Mouse (Mus musculus) cerebellum, postnatal 14 days (tissue): Measurements from ENCODE around the gene Adal.
"Not testable (repeated sequence)": the region's sequence is repeated elsewhere in the genome, so short reads cannot be mapped to it uniquely, and the experiment has no call there.

ENCODE experiments used
- DNase-seq, 2 experiments: peaks; one replicate each; pipeline ENCODE4 v3.0.0; 2021; ENCODE audit warnings: mixed read lengths in 2 of 2

Gene Adal

GRCm38 (mm10) chr2:121140018-121140882, at the start of gene Adal, which contains the start of gene Lcmt2:
Adal (plus strand) TSS chr2:121140428.
Lcmt2 (minus strand) TSS chr2:121140653.
- DNase-seq, result peak; percentile 91 to 96

DNA sequence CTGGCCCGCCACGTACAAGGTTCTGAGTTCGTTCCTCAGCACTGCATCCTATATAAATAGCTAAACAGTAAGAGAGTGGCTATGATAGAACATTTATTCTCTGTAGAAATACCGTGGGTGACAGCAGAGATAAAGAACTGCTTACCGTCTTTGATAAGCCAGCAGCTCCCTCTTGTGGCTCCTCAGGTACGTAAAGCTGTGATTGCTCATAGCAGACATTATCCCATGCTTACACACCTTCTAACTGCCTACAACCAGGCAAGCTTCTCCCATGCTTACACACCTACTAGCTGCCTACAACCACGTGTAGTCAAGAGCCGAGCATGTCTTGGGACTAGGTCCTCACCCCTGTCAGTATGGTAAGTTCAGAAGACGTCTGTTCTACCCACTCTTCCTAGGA, 38.2 kb upstream of the Adal start:
- peak; percentile 85 to 87 for DNase-seq

DNA sequence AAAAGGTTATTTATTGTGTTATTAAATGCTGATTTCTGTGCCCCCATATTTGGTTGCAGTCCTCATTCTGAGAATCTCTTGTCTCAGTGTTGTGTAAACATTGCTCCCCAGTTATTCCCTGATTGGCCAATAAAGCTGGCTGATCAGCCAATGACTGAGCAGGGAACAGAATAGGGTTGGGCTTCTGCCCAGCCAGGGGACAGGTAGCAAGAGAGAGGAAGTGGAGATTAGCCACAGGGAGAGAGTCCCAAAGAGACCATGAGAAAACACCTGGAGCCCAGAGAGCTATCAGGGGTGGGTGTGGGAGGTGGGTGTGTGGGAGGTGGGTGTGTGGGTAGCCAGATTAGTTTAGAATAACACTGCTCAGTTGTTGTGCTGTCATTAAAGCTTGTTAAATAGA, 34.3 kb upstream of the Adal start:
- no peak for DNase-seq

DNA sequence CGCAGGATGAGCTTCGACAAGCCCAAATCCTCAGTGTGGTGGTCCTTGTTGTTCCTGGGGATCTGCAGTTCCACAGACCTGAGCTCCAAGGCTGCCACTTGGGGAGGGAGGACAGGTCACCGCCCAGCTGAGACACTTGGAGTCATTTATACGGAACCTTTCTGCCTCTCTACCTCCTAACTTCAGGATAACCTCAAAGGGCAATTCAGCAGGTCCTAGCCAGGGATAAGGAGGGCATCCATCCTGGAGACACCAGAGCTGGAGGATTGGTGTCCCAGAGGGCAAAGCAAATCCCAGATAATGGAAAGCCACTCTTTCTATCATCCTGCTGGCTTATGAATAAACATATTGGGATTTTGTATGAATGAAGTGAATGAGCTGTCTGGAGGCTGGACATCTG, 30.5 kb upstream of the Adal start, which contains the start of gene Tgm7:
Gene Tgm7, minus strand, starts transcription at position 101 of the 400 bp plus-strand sequence.
- no peak for DNase-seq

- no peak for DNase-seq
These were observed 24.8 kb upstream of the Adal start for GRCm38 (mm10) chr2:121115418-121115817.

- no peak for DNase-seq
These were observed 21.0 kb upstream of the Adal start for GRCm38 (mm10) chr2:121119260-121119659.

GRCm38 (mm10) chr2:121126302-121126701, 13.9 kb upstream of the Adal start:
- DNase-seq, result not testable (repeated sequence)

- DNase-seq, result no peak
These were observed 12.7 kb upstream of the Adal start for GRCm38 (mm10) chr2:121127536-121127935.

GRCm38 (mm10) chr2:121128865-121129620, 11.2 kb upstream of the Adal start:
- DNase-seq, result no peak

- DNase-seq, result no peak
These were observed 7.4 kb upstream of the Adal start for GRCm38 (mm10) chr2:121132822-121133221.

- no peak for DNase-seq
These were observed 2.9 kb upstream of the Adal start for GRCm38 (mm10) chr2:121137371-121137770.

DNA sequence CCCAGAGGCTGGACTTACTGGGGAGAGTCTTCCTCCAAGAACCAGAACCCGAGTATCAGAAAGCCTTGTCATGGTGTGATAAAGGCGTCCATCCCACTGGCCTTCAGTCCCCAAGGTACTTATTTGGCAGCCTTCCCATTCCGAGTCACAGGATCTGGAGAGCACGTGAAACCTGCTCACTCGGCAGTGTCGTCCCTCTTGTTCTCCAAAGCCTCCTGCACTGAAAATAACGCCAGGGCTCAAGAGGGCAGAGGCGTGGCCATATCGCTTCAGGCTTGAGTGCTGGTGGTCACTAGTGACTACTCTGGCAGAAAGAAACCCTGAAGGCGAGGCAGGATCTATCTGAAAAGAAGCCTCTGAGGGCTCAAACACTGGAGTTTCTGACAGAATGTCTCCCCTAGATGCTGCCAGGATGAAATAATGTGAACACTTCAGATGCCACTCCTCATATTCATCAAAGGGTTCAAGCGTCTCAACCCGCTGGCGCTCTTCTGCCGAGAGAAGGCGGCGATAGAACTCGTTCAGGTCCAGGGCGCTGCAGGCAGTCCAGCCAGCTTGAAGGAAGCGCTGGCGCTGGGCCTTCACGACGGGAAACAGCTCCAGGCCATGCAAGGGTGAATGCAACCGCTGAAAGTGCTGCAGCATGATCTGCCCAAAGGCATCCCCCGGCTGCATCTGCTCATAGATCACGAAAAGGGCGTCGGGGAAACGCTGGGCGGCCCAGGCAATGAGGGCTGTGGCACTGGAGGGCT, 786 bp upstream of the Adal start:
- peak; percentile 79 to 80 for DNase-seq

GRCm38 (mm10) chr2:121141216-121142035, 1.2 kb downstream of the Adal start:
- DNase-seq, result peak in 1 of 2 experiments; percentile 21

- DNase-seq, result no peak
These were observed 2.2 kb downstream of the Adal start for GRCm38 (mm10) chr2:121142415-121142814.

DNA sequence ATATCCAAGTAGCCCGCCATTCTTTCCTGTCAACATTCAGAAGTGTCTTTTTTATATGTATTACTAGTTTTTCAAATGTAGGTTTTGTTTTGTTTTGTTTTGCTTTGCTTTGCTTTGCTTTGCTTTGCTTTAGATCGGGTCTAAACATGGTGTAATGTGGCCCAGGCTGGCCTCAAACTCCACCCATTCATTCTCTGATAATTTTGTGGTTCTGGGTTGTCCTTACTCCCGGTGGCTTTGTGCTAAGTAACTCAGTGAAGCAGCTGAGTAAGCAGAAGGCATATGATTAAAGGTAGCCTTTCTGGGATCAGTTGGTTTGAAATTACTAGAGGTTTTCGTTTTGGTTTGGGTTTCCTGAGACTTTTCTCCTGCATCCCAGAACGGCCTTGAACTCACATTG, 9.5 kb downstream of the Adal start:
- DNase-seq, result no peak

- DNase-seq, result no peak
These were observed 12.9 kb downstream of the Adal start for GRCm38 (mm10) chr2:121153100-121153499.

- DNase-seq, result no peak
These were observed 28.9 kb downstream of the Adal start for GRCm38 (mm10) chr2:121169173-121169572.

- DNase-seq, result peak; percentile 22 to 27
These were observed 29.7 kb downstream of the Adal start for GRCm38 (mm10) chr2:121169902-121170301.

GRCm38 (mm10) chr2:121170481-121170971, 30.3 kb downstream of the Adal start, which contains the start of gene Tubgcp4:
Tubgcp4 (plus strand) TSS chr2:121170654.
- no peak for DNase-seq

DNA sequence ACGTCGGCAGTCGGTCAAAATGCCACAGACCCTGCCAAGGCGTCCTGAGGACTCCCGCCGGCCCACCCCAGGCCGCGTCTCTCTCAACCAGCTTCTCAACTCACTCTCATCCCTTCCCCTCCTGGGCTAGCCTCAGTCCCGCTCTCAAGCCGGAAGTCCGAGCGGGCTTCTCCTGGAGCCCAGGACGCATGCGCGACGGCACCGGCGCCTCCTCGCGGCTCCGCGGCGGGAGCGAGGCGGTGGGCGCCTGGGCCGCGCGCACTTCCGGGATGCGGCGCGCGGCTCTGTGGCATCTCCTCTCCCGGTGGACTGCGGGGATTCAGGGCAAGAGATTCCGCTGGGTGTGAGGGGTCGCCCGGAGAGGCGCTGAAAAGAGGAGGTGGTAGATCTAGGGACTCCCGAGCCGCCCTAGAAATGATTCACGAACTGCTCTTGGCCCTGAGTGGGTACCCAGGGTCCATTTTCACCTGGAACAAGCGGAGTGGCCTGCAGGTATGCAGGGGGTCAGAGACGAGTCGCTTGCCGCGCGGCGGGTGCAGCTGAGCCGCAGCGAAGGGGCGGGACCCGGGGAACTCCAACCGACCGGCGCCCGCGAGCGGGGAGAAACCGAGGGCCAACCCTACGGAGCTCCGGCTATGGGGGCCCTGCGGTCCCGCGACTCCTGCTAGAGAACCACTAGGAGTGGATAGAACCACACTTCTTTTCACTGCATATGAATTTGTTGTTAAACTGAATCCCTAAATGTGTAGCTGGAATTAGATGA, 30.9 kb downstream of the Adal start, which contains the start of gene Zscan29:
Gene Zscan29, minus strand, starts transcription at position 146 of the 763 bp plus-strand sequence.
- peak; percentile 92 to 93 for DNase-seq
